Mouse (Mus musculus) spleen, adult 12 weeks (tissue): ENCODE data around the gene Agpat4.

Source experiments
- DNase-seq: peaks from one replicate; pipeline ENCODE4 v3.0.0; 2022; ENCODE audit warnings: low spot score

The Agpat4 gene

DNA sequence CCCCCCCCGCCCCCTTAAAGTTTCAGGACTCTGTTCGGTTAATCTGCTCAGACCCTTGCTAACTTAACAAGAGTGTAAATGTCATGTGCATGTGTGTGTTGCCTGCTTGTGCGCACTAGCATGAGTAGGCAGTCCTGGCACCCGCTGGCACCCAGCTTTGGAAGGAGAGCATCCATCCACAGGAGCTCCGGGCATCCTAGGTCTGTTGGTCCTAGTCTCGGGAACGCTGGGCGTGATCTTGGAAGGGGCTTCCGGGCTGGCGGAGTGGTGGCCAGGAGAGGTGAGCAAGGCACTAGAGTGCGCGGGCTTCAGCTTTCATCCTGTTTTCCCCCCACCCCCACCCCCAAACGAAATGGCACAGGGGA is at the start of gene Agpat4:
Agpat4 (plus strand) TSS at position 144 of the 365 bp plus-strand sequence.
- DNase-seq, result peak; percentile 20

DNA sequence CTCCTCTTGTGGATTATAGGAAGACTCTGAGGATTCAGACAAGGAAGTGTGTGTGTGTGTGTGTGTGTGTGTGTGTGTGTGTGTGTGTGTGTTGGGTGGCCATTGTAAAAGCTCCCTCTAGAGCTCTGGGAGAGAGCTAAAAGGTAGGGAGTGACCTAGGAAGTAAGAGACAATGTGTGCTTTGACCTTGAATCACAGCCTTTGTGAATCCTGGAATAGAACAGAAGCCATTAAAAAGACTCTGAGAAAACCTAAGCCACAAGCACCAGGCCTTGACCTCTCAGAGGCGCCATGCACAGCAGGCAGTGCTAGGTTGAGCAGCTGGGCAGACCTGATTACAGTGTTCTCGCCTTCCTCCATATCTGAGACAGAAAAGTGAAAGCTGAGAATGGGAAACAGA is 41.7 kb upstream of the Agpat4 start:
- DNase-seq, result no peak

- DNase-seq, result no peak
Observed at GRCm38 (mm10) chr17:12080656-12081495, 37.6 kb upstream of the Agpat4 start.

GRCm38 (mm10) chr17:12082201-12082600 is 36.3 kb upstream of the Agpat4 start:
- no peak for DNase-seq

DNA sequence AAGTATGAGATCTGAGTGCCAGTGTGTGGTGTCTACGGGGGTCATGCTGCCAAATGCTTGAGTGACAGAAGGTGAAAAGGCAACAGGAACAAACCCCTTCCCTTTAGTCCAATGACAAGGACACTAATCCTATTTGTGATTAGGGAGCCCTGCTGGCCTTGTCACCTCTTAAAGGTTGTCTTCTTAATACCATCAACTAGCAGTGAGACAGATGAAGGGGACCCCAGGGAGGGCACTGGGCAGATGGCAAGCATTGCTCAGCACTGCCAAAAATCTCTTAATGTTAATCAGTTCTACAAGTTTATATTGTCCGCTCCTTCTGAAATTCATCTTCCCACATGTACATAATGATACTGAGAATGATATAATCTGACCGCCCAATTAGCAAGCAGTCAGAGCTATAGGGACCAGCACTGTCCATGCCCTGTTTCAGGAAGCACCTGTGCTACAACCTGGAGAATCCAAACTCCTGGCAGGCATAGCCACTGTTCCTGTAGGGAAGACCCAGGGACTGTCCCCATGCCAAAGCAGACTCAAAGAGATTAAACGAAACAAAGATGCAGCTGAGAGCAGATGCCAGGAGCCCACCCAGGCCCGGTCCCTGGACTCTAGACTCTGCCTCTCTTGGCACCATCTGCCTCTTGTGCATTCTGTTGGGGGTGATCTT is 28.1 kb upstream of the Agpat4 start:
- no peak for DNase-seq

DNA sequence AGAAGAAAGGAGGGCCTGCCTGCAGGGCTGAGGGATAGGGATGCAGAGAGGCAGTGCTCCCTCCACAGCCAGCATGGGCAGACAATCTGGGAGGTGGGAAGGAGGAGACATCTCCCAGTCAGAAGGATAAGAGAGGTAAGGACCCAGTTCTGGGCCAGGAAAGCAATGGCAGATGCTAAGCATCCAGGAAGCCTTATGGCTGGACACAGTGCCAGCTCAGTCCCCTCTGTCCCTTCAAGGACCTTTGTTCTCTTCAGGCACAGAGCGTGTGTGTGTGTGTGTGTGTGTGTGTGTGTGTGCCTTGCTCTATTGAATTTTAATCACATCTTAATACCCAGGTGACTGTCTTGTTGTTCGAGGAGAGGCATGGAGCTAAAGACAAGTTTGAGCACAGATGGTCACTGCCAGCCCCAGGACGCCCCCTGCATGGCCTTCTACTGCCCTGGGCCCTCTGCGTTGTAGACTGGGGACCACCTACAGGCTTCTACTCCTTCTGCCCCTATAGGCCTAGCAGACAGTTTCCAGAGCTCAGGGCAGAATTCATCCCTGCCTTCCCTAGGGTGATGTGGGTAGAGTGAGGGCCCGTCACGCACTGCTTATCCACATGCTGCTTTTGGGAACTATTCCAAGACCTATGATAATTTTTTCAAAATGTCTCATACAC is 25.5 kb upstream of the Agpat4 start:
- DNase-seq, result no peak

- DNase-seq, result no peak
Observed at GRCm38 (mm10) chr17:12094016-12094415, 24.5 kb upstream of the Agpat4 start.

DNA sequence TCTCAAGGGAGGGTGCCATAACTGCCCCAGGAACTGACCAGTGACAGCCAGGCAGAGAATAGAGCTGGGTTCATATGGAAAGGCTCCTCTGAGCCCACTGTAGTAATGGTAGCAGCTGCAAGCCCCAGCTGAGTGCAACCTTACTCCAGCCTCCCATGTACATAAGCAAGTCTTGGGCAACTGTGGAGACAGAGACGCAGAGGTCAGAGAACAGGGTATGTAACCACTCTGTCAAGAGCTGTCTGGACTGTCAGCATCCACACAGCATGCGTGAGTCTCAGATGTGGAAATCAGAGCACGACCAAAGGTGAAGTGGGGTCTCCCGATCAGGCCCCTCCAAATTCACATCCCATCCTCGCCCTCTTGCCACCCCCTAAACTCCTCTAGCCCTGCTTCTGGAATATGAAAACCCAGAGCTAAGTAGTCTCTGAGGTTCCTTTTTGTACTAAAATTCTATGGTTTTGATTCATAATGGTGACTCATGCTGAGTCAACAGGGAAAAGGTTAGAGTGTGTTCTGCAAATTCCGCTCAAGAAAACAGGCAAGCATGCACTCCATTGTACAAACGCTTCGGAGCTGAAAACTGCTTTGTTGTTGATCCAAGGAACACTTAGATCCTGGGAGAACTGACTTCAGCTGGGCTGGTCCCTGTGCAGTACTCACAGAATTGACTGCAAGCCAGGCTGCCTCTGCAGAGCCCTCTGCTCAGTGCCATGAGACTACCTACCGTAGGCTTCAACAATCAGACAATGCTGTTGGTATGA is 23.5 kb upstream of the Agpat4 start:
- DNase-seq, result no peak

GRCm38 (mm10) chr17:12099415-12099814 is 19.1 kb upstream of the Agpat4 start:
- DNase-seq, result no peak

- no peak for DNase-seq
Observed at GRCm38 (mm10) chr17:12102326-12102725, 16.2 kb upstream of the Agpat4 start.

- DNase-seq, result peak; percentile 41
Observed at GRCm38 (mm10) chr17:12103781-12104180, 14.7 kb upstream of the Agpat4 start.

DNA sequence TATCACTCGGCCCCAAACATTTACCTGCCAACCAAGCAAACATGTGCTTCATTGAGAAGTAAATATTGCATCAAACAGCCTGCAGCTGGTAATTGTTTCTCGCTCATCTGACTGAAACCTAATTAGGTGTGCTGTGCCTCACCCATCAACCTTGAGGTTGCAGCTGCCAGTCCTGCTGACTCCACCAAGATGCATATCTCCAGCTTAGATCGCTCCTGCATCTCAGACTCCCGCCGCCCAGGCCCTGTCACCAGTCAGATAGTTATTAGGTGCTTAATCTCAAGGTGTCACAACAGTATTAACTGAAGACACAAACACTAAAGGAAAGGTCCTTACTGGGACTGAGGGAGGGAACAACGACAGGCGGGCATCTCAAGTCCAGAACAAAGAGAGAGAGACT is 14.3 kb upstream of the Agpat4 start:
- DNase-seq, result no peak

DNA sequence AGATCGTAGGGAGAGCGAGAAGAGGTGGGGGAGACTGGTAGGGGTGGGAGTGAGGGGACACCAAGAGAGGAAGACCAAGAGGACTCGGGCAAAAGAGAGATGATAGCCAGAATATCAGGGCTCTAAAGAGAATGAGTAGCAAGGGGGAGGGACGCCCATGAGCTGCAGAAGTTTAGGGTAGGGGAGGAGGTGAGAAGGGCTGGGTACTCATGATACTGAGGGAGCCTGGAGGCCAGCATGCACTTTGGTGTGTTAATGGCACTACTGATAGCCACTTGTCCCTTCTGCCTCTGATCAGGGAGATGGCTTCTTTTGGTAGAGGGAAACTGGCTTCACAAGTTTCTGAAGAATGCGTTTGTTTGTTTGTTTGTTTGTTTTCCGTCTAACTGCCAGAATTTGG is 13.8 kb upstream of the Agpat4 start:
- no peak for DNase-seq

- no peak for DNase-seq
Observed at GRCm38 (mm10) chr17:12106255-12106654, 12.2 kb upstream of the Agpat4 start.

GRCm38 (mm10) chr17:12113626-12114025 is 4.9 kb upstream of the Agpat4 start:
- no peak for DNase-seq

GRCm38 (mm10) chr17:12115086-12115485 is 3.4 kb upstream of the Agpat4 start:
- no peak for DNase-seq

DNA sequence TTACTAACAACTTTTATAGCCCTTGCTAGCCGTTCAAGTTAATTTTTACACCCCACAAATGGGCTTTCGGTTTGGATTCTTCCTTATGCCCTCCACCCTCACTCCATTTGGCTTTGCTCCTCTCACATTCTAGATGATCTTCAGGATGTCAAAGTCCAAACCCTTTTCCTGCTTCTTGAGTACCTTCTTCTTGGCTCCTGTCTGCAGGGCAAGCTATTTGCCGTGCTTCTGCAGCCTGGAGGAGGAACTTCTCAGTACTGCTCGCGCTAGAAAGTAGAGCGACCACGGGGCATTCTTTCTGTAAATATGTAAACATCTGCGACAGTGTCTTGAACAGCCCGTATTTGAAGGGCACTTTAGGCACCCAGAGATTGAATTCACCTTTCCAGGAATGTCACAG is 373 bp upstream of the Agpat4 start:
- no peak for DNase-seq

DNA sequence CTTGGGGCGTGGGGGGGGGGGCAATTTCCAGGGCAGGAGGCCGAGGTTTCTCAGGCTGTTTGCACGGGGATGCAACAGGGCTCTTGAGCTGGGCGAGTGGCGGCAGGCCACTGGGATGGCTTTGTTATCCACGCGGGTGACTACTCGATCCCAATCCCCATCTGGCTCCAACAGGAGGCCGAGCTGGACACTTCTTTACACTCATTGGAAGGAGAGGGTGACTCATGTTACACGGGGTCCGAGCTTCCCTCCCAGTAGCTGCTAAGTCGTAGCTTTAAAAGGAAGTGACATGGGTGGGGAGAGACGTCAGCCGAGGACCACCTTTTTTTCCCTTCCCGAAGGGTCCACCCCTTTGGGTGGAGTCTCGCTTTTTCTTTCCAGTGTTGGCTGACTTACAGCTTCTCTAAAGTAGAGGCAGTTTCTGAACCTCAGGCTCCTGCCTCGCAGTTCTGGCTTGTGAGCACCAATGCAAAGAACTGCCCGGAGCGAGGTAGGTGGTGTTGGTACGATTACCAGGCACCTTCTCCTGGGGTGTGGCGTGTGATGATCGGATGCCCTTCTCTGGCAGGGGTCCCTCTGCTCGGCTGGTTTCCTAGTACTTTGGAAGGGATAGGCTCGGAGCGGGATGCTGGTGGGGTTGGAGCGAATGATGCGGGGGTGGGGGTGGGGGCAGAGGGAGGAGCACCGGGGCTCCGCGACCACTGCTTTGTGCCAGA is 580 bp downstream of the Agpat4 start:
- peak; percentile 76 for DNase-seq

DNA sequence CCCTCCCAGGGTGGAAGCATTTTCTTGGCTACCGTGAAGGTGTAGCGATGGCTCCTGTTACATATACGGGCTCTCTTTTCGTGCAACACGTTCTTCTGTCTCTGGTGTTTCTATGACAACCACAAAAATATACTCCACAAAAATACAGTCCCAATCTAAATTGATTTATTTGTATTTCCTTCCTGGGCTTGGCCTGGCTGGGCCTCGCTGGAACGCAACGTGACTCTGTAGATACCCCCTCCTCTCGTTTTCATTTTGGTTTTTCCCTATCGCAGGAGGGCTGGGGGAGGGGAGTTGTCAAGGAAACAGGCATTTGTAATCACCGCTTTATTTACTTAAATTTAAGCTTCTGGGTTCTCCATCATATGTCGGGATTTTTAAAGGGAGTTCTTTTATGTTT is 1.2 kb downstream of the Agpat4 start:
- DNase-seq, result peak; percentile 35

DNA sequence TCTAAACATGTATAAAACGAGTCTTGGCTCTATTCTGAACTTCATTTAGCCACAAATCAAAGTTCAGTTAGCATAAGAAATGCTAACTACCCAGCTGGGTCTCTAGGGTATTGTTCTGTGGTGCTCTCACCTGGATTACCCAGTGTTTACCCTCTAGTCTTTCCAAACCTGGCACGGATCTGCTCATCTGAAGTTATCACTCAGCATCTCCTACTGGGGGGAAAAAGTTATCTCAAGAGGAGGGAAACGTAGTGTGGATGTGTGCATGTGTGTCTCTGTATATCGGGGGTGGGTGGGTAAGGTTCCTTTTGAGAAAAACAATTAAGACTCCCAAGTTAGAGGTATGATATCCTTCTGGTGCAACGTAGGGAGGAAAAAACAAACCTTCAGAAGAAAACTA is 1.8 kb downstream of the Agpat4 start:
- no peak for DNase-seq

- no peak for DNase-seq
Observed at GRCm38 (mm10) chr17:12121226-12121794, 2.8 kb downstream of the Agpat4 start.
